Mouse (Mus musculus) heart, embryonic 11.5 days (tissue): ENCODE data around the gene Agtrap. TPM values are rescaled to one million over a fixed set of nuclear protein-coding genes. Genes with fewer than 3 reads are reported as not detected.

ENCODE experiments used
- ATAC-seq: fragments of 200-750 bp; cut with Nextera tagmentation; replicated peaks from 2 replicates; pipeline ENCODE4 v1.8.0; 2017; ENCODE audit warnings: moderate library complexity; ENCODE audit not compliant: insufficient number of reproducible peaks, low FRiP score, low TSS enrichment
- H3K27ac ChIP-seq: fragments of 300-500 bp; sonication (generic); 2 replicates; pipeline ENCODE4 v1.5.1; 2014; ENCODE audit warnings: mild to moderate bottlenecking, low read depth, low read length
- H3K27me3 ChIP-seq: fragments of 300-500 bp; sonication (generic); 2 replicates; pipeline ENCODE4 v1.6.1; 2014; ENCODE audit warnings: mild to moderate bottlenecking, low read length, mixed read lengths; ENCODE audit not compliant: control insufficient read depth, insufficient read depth
- H3K36me3 ChIP-seq: fragments of 300-500 bp; sonication (generic); 2 replicates; pipeline ENCODE4 v1.6.1; 2014; ENCODE audit warnings: mild to moderate bottlenecking, low read length, moderate library complexity, mixed read lengths; ENCODE audit not compliant: control insufficient read depth, insufficient read depth
- H3K4me1 ChIP-seq: fragments of 300-500 bp; sonication (generic); 2 replicates; pipeline ENCODE4 v1.6.1; 2014; ENCODE audit warnings: low read length; ENCODE audit not compliant: control insufficient read depth, insufficient read depth
- H3K4me2 ChIP-seq: fragments of 300-500 bp; sonication (generic); 2 replicates; pipeline ENCODE4 v1.6.1; 2014; ENCODE audit warnings: mild to moderate bottlenecking, moderate library complexity
- H3K4me3 ChIP-seq: fragments of 300-500 bp; sonication (generic); 2 replicates; pipeline ENCODE4 v1.5.1; 2014; ENCODE audit warnings: low read depth, low read length
- H3K9ac ChIP-seq: fragments of 300-500 bp; sonication (generic); 2 replicates; pipeline ENCODE4 v1.6.1; 2014; ENCODE audit warnings: mild to moderate bottlenecking, low read depth, low read length, moderate library complexity
- H3K9me3 ChIP-seq: fragments of 300-500 bp; sonication (generic); replicated peaks from 2 replicates; pipeline ENCODE4 v1.6.1; 2016; ENCODE audit warnings: low read length; ENCODE audit not compliant: control insufficient read depth
- WGBS: fragments of 180-500 bp; shearing (Covaris S2); extraction: QIAGEN DNeasy Blood & Tissue Kit; methylation state at CpG from one replicate; pipeline ENCODE4 v1.1.7; 2014; ENCODE audit not compliant: insufficient replicate concordance; 5-methylcytosine and 5-hydroxymethylcytosine counted together
- polyA plus RNA-seq: library from polyadenylated mRNA; unstranded; fragments of >200 nt; fragmentation: Nextera tagmentation; extraction: Ambion mirVana; gene quantifications from 2 replicates; pipeline ENCODE4 v1.2.1, GENCODE M21; 2014

Gene Agtrap
- polyA plus RNA-seq, 1 experiment from 2014 or later, result 17.6 TPM

GRCm38 (mm10) chr4:148041611-148042191 lies 46.1 kb downstream of the Agtrap start:
- H3K4me3 ChIP-seq, result peak overlapping the region; percentile 69
- H3K9ac ChIP-seq, result peak overlapping the region; percentile 74
- peaks cover 33% of the 10 kb centered on the region for H3K4me1 ChIP-seq
- H3K4me2 ChIP-seq, result peak overlapping the region; percentile 91
- H3K27me3 ChIP-seq, result no peaks in the 10 kb centered on the region
- H3K27ac ChIP-seq, result peak overlapping the region; percentile 75
- WGBS, result 1% methylated on average over 16 of the region's 16 CpGs
- H3K36me3 ChIP-seq, result peaks cover 9% of the 10 kb centered on the region
- H3K9me3 ChIP-seq, result no peaks in the 10 kb centered on the region
- no peak for ATAC-seq

GRCm38 (mm10) chr4:148040933-148041610 lies 46.8 kb downstream of the Agtrap start:
- H3K27me3 ChIP-seq, result no peaks in the 10 kb centered on the region
- peaks cover 9% of the 10 kb centered on the region for H3K36me3 ChIP-seq
- H3K4me2 ChIP-seq, result peak overlapping the region; percentile 91
- H3K9me3 ChIP-seq, result no peaks in the 10 kb centered on the region
- peaks cover 33% of the 10 kb centered on the region for H3K4me1 ChIP-seq
- H3K4me3 ChIP-seq, result peak overlapping the region; percentile 69
- peak overlapping the region; percentile 75 for H3K27ac ChIP-seq
- peak overlapping the region; percentile 74 for H3K9ac ChIP-seq
- peak; percentile 56 for ATAC-seq
- under 1% methylated on average over 19 of the region's 19 CpGs for WGBS

- H3K9ac ChIP-seq, result peak overlapping the region; percentile 77
Observed at GRCm38 (mm10) chr4:148040029-148040830, 47.6 kb downstream of the Agtrap start.

GRCm38 (mm10) chr4:148039254-148040028 lies 48.4 kb downstream of the Agtrap start:
- H3K9ac ChIP-seq, result peak overlapping the region; percentile 77
- 19% methylated on average over 19 of the region's 19 CpGs for WGBS

More at GRCm38 (mm10) chr4:148040029-148040830, 47.6 kb downstream of the Agtrap start:
- H3K27me3 ChIP-seq, result no peaks in the 10 kb centered on the region
- H3K4me3 ChIP-seq, result peak overlapping the region; percentile 69
- H3K9me3 ChIP-seq, result no peaks in the 10 kb centered on the region
- H3K4me1 ChIP-seq, result peaks cover 33% of the 10 kb centered on the region
- ATAC-seq, result no peak
- peak overlapping the region; percentile 75 for H3K27ac ChIP-seq
- peaks cover 9% of the 10 kb centered on the region for H3K36me3 ChIP-seq
- peak overlapping the region; percentile 91 for H3K4me2 ChIP-seq
- WGBS, result 55% methylated on average over 15 of the region's 15 CpGs

GRCm38 (mm10) chr4:148038600-148039253 lies 49.1 kb downstream of the Agtrap start, which contains the start of the genes Clcn6 and Mthfr:
Clcn6 (minus strand) TSS chr4:148038821.
Mthfr (plus strand) TSS chr4:148039077.
- under 1% methylated on average over 53 of the region's 54 CpGs for WGBS

More at GRCm38 (mm10) chr4:148039254-148040028, 48.4 kb downstream of the Agtrap start:
- Histone ChIP-seq H3K4me2 (peak overlapping the region; percentile 91), H3K4me3 (peak overlapping the region; percentile 69), H3K4me1 (peaks cover 33% of the 10 kb centered on the region), H3K27ac (peak overlapping the region; percentile 75), H3K9me3 (no peaks in the 10 kb centered on the region), H3K36me3 (peaks cover 9% of the 10 kb centered on the region), H3K27me3 (no peaks in the 10 kb centered on the region)
- 0 out of 2 replicates have a peak, but pooled peaks have one; percentile 5 for ATAC-seq

GRCm38 (mm10) chr4:148038079-148038599 lies 49.7 kb downstream of the Agtrap start:
- WGBS, result 6% methylated on average over 26 of the region's 26 CpGs
- Histone ChIP-seq H3K4me1 (peaks cover 33% of the 10 kb centered on the region), H3K9me3 (no peaks in the 10 kb centered on the region), H3K4me2 (peak overlapping the region; percentile 67), H3K27me3 (no peaks in the 10 kb centered on the region), H3K27ac (peak overlapping the region; percentile 55), H3K4me3 (peak overlapping the region; percentile 69), H3K36me3 (peaks cover 3% of the 10 kb centered on the region; the same call in 1 of the 2 replicates), H3K9ac (peak overlapping the region; percentile 69)
- no peak for ATAC-seq

More at GRCm38 (mm10) chr4:148038600-148039253, 49.1 kb downstream of the Agtrap start, which contains the start of the genes Clcn6 and Mthfr:
- peaks cover 33% of the 10 kb centered on the region for H3K4me1 ChIP-seq
- H3K9me3 ChIP-seq, result no peaks in the 10 kb centered on the region
- peak within 1 kb of the TSS; percentile 91 for H3K4me2 ChIP-seq
- ATAC-seq, result peak; percentile 94
- H3K27ac ChIP-seq, result peak within 1 kb of the TSS; percentile 75
- H3K4me3 ChIP-seq, result peak within 1 kb of the TSS; percentile 69
- no peaks in the 10 kb centered on the region for H3K27me3 ChIP-seq
- H3K9ac ChIP-seq, result peak within 1 kb of the TSS; percentile 77
- H3K36me3 ChIP-seq, result peaks cover 3% of the 10 kb centered on the region; the same call in 1 of the 2 replicates

GRCm38 (mm10) chr4:148035440-148035839 lies 52.4 kb downstream of the Agtrap start:
- Histone ChIP-seq H3K36me3 (no peaks in the 10 kb centered on the region), H3K4me2 (no peak overlapping the region), H3K4me3 (no peak overlapping the region), H3K9me3 (no peaks in the 10 kb centered on the region), H3K27me3 (no peaks in the 10 kb centered on the region), H3K9ac (no peak overlapping the region), H3K27ac (no peak overlapping the region), H3K4me1 (peaks cover 14% of the 10 kb centered on the region)
- ATAC-seq, result no peak
- 84% methylated on average over 3 of the region's 3 CpGs for WGBS
